Mouse (Mus musculus) liver, embryonic 14.5 days (tissue): ENCODE results near the gene E2f2. TPM values are rescaled to one million over a fixed set of nuclear protein-coding genes. Genes with fewer than 3 reads are reported as not detected.

Experiments
- ATAC-seq: fragments of 200-750 bp; cut with Nextera tagmentation; 2 replicates; pipeline ENCODE4 v1.8.0; 2017; ENCODE audit warnings: moderate number of reproducible peaks, mild to moderate bottlenecking, moderate library complexity; ENCODE audit not compliant: insufficient read depth
- DNase-seq, 3 experiments: peaks; one replicate each; pipeline ENCODE4 v3.0.0-alpha.2; 2012 to 2013; ENCODE audit warnings: low read depth in 3 of 3, low spot score in 3 of 3
- H3K27ac ChIP-seq: fragments of 300-500 bp; sonication (generic); 2 replicates; pipeline ENCODE4 v1.5.1; 2014; ENCODE audit warnings: moderate library complexity, mild to moderate bottlenecking, control low read depth, inconsistent platforms
- H3K27me3 ChIP-seq: fragments of 300-500 bp; sonication (generic); 2 replicates; pipeline ENCODE4 v1.6.1; 2014; ENCODE audit warnings: mild to moderate bottlenecking, low read length, moderate library complexity; ENCODE audit not compliant: control insufficient read depth, insufficient read depth
- H3K36me3 ChIP-seq: fragments of 300-500 bp; sonication (generic); replicated peaks from 2 replicates; pipeline ENCODE4 v1.6.1; 2014; ENCODE audit warnings: low read depth; ENCODE audit not compliant: control insufficient read depth, insufficient read depth
- H3K4me1 ChIP-seq, 2 experiments: fragments of 200-500 bp in 1 of 2; fragments of 300-500 bp in 1 of 2; sonication (generic) in 1 of 2; replicated peaks; 2 replicates each; pipeline ENCODE4 v1.6.1; 2012 to 2014; ENCODE audit warnings: antibody characterized with exemption in 1 of 2, inconsistent platforms in 1 of 2, low read length in 1 of 2; ENCODE audit not compliant: control insufficient read depth in 2 of 2, insufficient read depth in 2 of 2
- H3K4me2 ChIP-seq: fragments of 300-500 bp; sonication (generic); 2 replicates; pipeline ENCODE4 v1.6.1; 2014; ENCODE audit warnings: low read depth, mild to moderate bottlenecking, control low read depth, moderate library complexity
- H3K4me3 ChIP-seq, 2 experiments: fragments of 200-500 bp in 1 of 2; fragments of 300-500 bp in 1 of 2; sonication (generic) in 1 of 2; 2 replicates each; pipeline ENCODE4 v1.5.1; 2012 to 2014; ENCODE audit warnings: low read depth in 2 of 2, low read length in 2 of 2, mild to moderate bottlenecking in 2 of 2, control low read depth in 1 of 2, inconsistent platforms in 1 of 2, moderate library complexity in 1 of 2; ENCODE audit not compliant: insufficient read depth in 1 of 2
- H3K9ac ChIP-seq: fragments of 300-500 bp; sonication (generic); replicated peaks from 2 replicates; pipeline ENCODE4 v1.6.1; 2014; ENCODE audit warnings: mild to moderate bottlenecking, control low read depth, moderate library complexity
- H3K9me3 ChIP-seq: fragments of 300-500 bp; sonication (generic); 2 replicates; pipeline ENCODE4 v1.6.1; 2016; ENCODE audit warnings: low read length, mixed read lengths; ENCODE audit not compliant: control insufficient read depth
- CTCF ChIP-seq: IDR thresholded peaks from 2 replicates; pipeline ENCODE4 v1.5.1; 2016; ENCODE audit warnings: antibody characterized with exemption, low read depth, control low read depth
- EP300 ChIP-seq: IDR thresholded peaks from 2 replicates; pipeline ENCODE4 v1.6.1; 2016; ENCODE audit warnings: antibody characterized with exemption, low read depth
- WGBS: fragments of 180-500 bp; shearing (Covaris S2); extraction: QIAGEN DNeasy Blood & Tissue Kit; methylation state at CpG from one replicate; pipeline ENCODE4 v1.1.7; 2014; ENCODE audit not compliant: insufficient replicate concordance; 5-methylcytosine and 5-hydroxymethylcytosine counted together
- polyA plus RNA-seq, 2 experiments: library from polyadenylated mRNA; depleted of rRNA in 1 of 2; stranded (reverse) in 1 of 2; unstranded in 1 of 2; fragments of >200 nt; fragmentation: Nextera tagmentation in 1 of 2; extraction: Ambion mirVana in 1 of 2; gene quantifications; 2 replicates each; pipeline versions ENCODE4 v1.2.1 to v1.2.3; 2012 to 2014

E2f2 gene
- polyA plus RNA-seq, 2 experiments: 40.5 to 50.3 TPM

GRCm38 (mm10) chr4:136154462-136154861 is 17.7 kb upstream of the E2f2 start:
- Histone ChIP-seq H3K4me2 (no peak overlapping the region), H3K9me3 (no peaks in the 10 kb centered on the region), H3K27ac (no peak overlapping the region), H3K4me1 (no peaks in the 10 kb centered on the region), H3K9ac (no peak overlapping the region), H3K36me3 (no peaks in the 10 kb centered on the region), H3K27me3 (no peaks in the 10 kb centered on the region), H3K4me3 (no peak overlapping the region)
- TF ChIP-seq CTCF (no peak), EP300 (no peak)
- ATAC-seq (no peak), DNase-seq (no peak)
- WGBS: 60% methylated on average over 9 of the region's 9 CpGs

GRCm38 (mm10) chr4:136158498-136158897 is 13.7 kb upstream of the E2f2 start:
- no peaks in the 10 kb centered on the region for H3K27me3 ChIP-seq
- no peak for TF ChIP-seq EP300
- TF ChIP-seq CTCF: peak; percentile 17; the same call in 1 of the 2 replicates
- WGBS: 59% methylated on average over 6 of the region's 6 CpGs
- ATAC-seq (no peak), DNase-seq (no peak)
- H3K27ac ChIP-seq: no peak overlapping the region
- H3K36me3 ChIP-seq: no peaks in the 10 kb centered on the region
- H3K4me1 ChIP-seq: no peaks in the 10 kb centered on the region
- no peaks in the 10 kb centered on the region for H3K9me3 ChIP-seq
- H3K4me3 ChIP-seq: no peak overlapping the region
- no peak overlapping the region for H3K4me2 ChIP-seq
- no peak overlapping the region for H3K9ac ChIP-seq

- Histone ChIP-seq H3K36me3 (no peaks in the 10 kb centered on the region), H3K4me3 (no peak overlapping the region), H3K27ac (no peak overlapping the region), H3K4me1 (peaks cover 2 to 3% of the 10 kb centered on the region in 2 experiments; a peak in 1 of 4 replicates), H3K9ac (no peak overlapping the region), H3K9me3 (no peaks in the 10 kb centered on the region), H3K27me3 (no peaks in the 10 kb centered on the region), H3K4me2 (no peak overlapping the region)
- WGBS: 23% methylated on average over 5 of the region's 5 CpGs
- peak; percentile 33; the same call in 1 of the 2 replicates for ATAC-seq
- TF ChIP-seq EP300 (no peak), CTCF (peak; percentile 98)
- DNase-seq: peak in 1 of 3 experiments; percentile 65
Measured at GRCm38 (mm10) chr4:136159802-136160397, 12.3 kb upstream of the E2f2 start.

GRCm38 (mm10) chr4:136163448-136163847 is 8.7 kb upstream of the E2f2 start:
- Histone ChIP-seq H3K4me2 (no peak overlapping the region), H3K27ac (no peak overlapping the region), H3K36me3 (no peaks in the 10 kb centered on the region), H3K9me3 (no peaks in the 10 kb centered on the region), H3K4me1 (peaks cover 2 to 3% of the 10 kb centered on the region in 2 experiments; a peak in 1 of 4 replicates), H3K27me3 (no peaks in the 10 kb centered on the region), H3K4me3 (no peak overlapping the region), H3K9ac (no peak overlapping the region)
- no peak for TF ChIP-seq EP300
- peak; percentile 100 for TF ChIP-seq CTCF
- ATAC-seq: peak; percentile 68; the same call in 1 of the 2 replicates
- 2% methylated on average over 11 of the region's 11 CpGs for WGBS
- peak in 1 of 3 experiments; percentile 71 for DNase-seq

- no peak overlapping the region for H3K9ac ChIP-seq
- DNase-seq: no peak
- no peak overlapping the region for H3K27ac ChIP-seq
- WGBS: 74% methylated on average over 8 of the region's 8 CpGs
- H3K36me3 ChIP-seq: no peaks in the 10 kb centered on the region
- no peak for ATAC-seq
- H3K4me3 ChIP-seq: no peak overlapping the region
- no peak overlapping the region for H3K4me2 ChIP-seq
- peaks cover 2 to 3% of the 10 kb centered on the region in 2 experiments; a peak in 1 of 4 replicates for H3K4me1 ChIP-seq
- H3K27me3 ChIP-seq: no peaks in the 10 kb centered on the region
- TF ChIP-seq EP300 (no peak), CTCF (no peak)
- no peaks in the 10 kb centered on the region for H3K9me3 ChIP-seq
Measured at GRCm38 (mm10) chr4:136164981-136165380, 7.2 kb upstream of the E2f2 start.
